Mouse (Mus musculus) forebrain, embryonic 13.5 days (tissue): ENCODE measurements around the gene Teddm1b. TPM values are rescaled to one million over a fixed set of nuclear protein-coding genes. Genes with fewer than 3 reads are reported as not detected.

Source experiments
- ATAC-seq: fragments of 200-750 bp; cut with Nextera tagmentation; 2 replicates; pipeline ENCODE4 v1.8.0; 2017
- H3K27ac ChIP-seq: fragments of 300-500 bp; sonication (generic); 2 replicates; pipeline ENCODE4 v1.5.1; 2015; ENCODE audit warnings: inconsistent platforms, mild to moderate bottlenecking, moderate library complexity
- H3K27me3 ChIP-seq: fragments of 300-500 bp; sonication (generic); 2 replicates; pipeline ENCODE4 v1.6.1; 2015; ENCODE audit warnings: mild to moderate bottlenecking, inconsistent platforms
- H3K36me3 ChIP-seq: fragments of 300-500 bp; sonication (generic); 2 replicates; pipeline ENCODE4 v1.6.1; 2015; ENCODE audit warnings: mild to moderate bottlenecking, inconsistent platforms; ENCODE audit not compliant: poor library complexity, severe bottlenecking
- H3K4me1 ChIP-seq: fragments of 300-500 bp; sonication (generic); 2 replicates; pipeline ENCODE4 v1.6.1; 2015; ENCODE audit warnings: inconsistent platforms
- H3K4me2 ChIP-seq: fragments of 300-500 bp; sonication (generic); 2 replicates; pipeline ENCODE4 v1.6.1; 2015; ENCODE audit warnings: inconsistent platforms, mild to moderate bottlenecking, moderate library complexity
- H3K4me3 ChIP-seq: fragments of 300-500 bp; sonication (generic); 2 replicates; pipeline ENCODE4 v1.5.1; 2015; ENCODE audit warnings: mild to moderate bottlenecking, inconsistent platforms
- H3K9ac ChIP-seq: fragments of 300-500 bp; sonication (generic); 2 replicates; pipeline ENCODE4 v1.6.1; 2015; ENCODE audit warnings: mild to moderate bottlenecking, inconsistent platforms
- H3K9me3 ChIP-seq: fragments of 300-500 bp; sonication (generic); replicated peaks from 2 replicates; pipeline ENCODE4 v1.6.1; 2016; ENCODE audit warnings: inconsistent platforms
- WGBS: fragments of 180-500 bp; shearing (Covaris S2); methylation state at CpG from one replicate; pipeline ENCODE4 v1.1.7; 2015; 5-methylcytosine and 5-hydroxymethylcytosine counted together
- polyA plus RNA-seq: library from polyadenylated mRNA; unstranded; fragments of >200 nt; fragmentation: Nextera tagmentation; extraction: Ambion mirVana; gene quantifications from 2 replicates; pipeline ENCODE4 v1.2.1, GENCODE M21; 2015

Teddm1b gene
- polyA plus RNA-seq, 1 experiment from 2014 or later, result 1.3 TPM

GRCm38 (mm10) chr1:153905884-153906283 lies 31.7 kb downstream of the Teddm1b start:
- Histone ChIP-seq H3K4me2 (no peak overlapping the region), H3K27ac (no peak overlapping the region), H3K9me3 (no peaks in the 10 kb centered on the region), H3K4me1 (peaks cover 29% of the 10 kb centered on the region), H3K27me3 (no peaks in the 10 kb centered on the region), H3K4me3 (no peak overlapping the region), H3K36me3 (peaks cover 81% of the 10 kb centered on the region), H3K9ac (no peak overlapping the region)
- WGBS, result 95% methylated on average over 3 of the region's 3 CpGs
- ATAC-seq, result no peak

GRCm38 (mm10) chr1:153908208-153908607 lies 34.1 kb downstream of the Teddm1b start:
- peaks cover 6% of the 10 kb centered on the region for H3K4me1 ChIP-seq
- no peak overlapping the region for H3K4me2 ChIP-seq
- no peaks in the 10 kb centered on the region for H3K27me3 ChIP-seq
- peaks cover 83% of the 10 kb centered on the region for H3K36me3 ChIP-seq
- H3K9me3 ChIP-seq, result no peaks in the 10 kb centered on the region
- no peak overlapping the region for H3K27ac ChIP-seq
- WGBS, result 51% methylated on average over 6 of the region's 6 CpGs
- no peak overlapping the region for H3K4me3 ChIP-seq
- ATAC-seq, result no peak
- no peak overlapping the region for H3K9ac ChIP-seq

- H3K36me3 ChIP-seq, result peaks cover 78% of the 10 kb centered on the region
- WGBS, result 90% methylated on average over 4 of the region's 4 CpGs
- no peak for ATAC-seq
Observed at GRCm38 (mm10) chr1:153908741-153909140, 34.6 kb downstream of the Teddm1b start.

GRCm38 (mm10) chr1:153909213-153909962 lies 35.2 kb downstream of the Teddm1b start:
- no peak overlapping the region for H3K27ac ChIP-seq
- peaks cover 72% of the 10 kb centered on the region for H3K36me3 ChIP-seq
- H3K4me2 ChIP-seq, result no peak overlapping the region
- 90% methylated on average over 10 of the region's 10 CpGs for WGBS
- H3K4me3 ChIP-seq, result no peak overlapping the region
- no peaks in the 10 kb centered on the region for H3K27me3 ChIP-seq
- no peak for ATAC-seq
- H3K9me3 ChIP-seq, result no peaks in the 10 kb centered on the region
- H3K9ac ChIP-seq, result no peak overlapping the region
- no peaks in the 10 kb centered on the region for H3K4me1 ChIP-seq

More at GRCm38 (mm10) chr1:153908741-153909140, 34.6 kb downstream of the Teddm1b start:
- no peaks in the 10 kb centered on the region for H3K27me3 ChIP-seq
- H3K9me3 ChIP-seq, result no peaks in the 10 kb centered on the region
- no peak overlapping the region for H3K27ac ChIP-seq
- no peak overlapping the region for H3K9ac ChIP-seq
- no peak overlapping the region for H3K4me3 ChIP-seq
- H3K4me2 ChIP-seq, result no peak overlapping the region
- H3K4me1 ChIP-seq, result peaks cover under 1% of the 10 kb centered on the region; the same call in 1 of the 2 replicates

- Histone ChIP-seq H3K9ac (no peak overlapping the region), H3K36me3 (peaks cover 66% of the 10 kb centered on the region), H3K27me3 (no peaks in the 10 kb centered on the region), H3K4me1 (no peaks in the 10 kb centered on the region), H3K9me3 (0 out of 2 replicates have a peak, but pooled peaks cover 4% of the 10 kb centered on the region), H3K4me2 (no peak overlapping the region), H3K27ac (no peak overlapping the region), H3K4me3 (no peak overlapping the region)
- WGBS, result 93% methylated on average over 9 of the region's 9 CpGs
- no peak for ATAC-seq
Observed at GRCm38 (mm10) chr1:153909963-153910291, 35.8 kb downstream of the Teddm1b start.

GRCm38 (mm10) chr1:153910423-153910822 lies 36.3 kb downstream of the Teddm1b start:
- Histone ChIP-seq H3K4me2 (no peak overlapping the region), H3K9ac (no peak overlapping the region), H3K9me3 (0 out of 2 replicates have a peak, but pooled peaks cover 4% of the 10 kb centered on the region), H3K4me1 (no peaks in the 10 kb centered on the region), H3K27me3 (no peaks in the 10 kb centered on the region), H3K27ac (no peak overlapping the region; the same call in 1 of the 2 replicates), H3K36me3 (peaks cover 61% of the 10 kb centered on the region), H3K4me3 (no peak overlapping the region)
- 93% methylated on average over 5 of the region's 5 CpGs for WGBS
- ATAC-seq, result no peak

GRCm38 (mm10) chr1:153911276-153911795 lies 37.2 kb downstream of the Teddm1b start:
- WGBS, result 92% methylated on average over 6 of the region's 6 CpGs
- H3K36me3 ChIP-seq, result peaks cover 52% of the 10 kb centered on the region

GRCm38 (mm10) chr1:153913869-153914268 lies 39.7 kb downstream of the Teddm1b start:
- Histone ChIP-seq H3K9me3 (0 out of 2 replicates have a peak, but pooled peaks cover 4% of the 10 kb centered on the region), H3K36me3 (peaks cover 27% of the 10 kb centered on the region), H3K4me1 (no peaks in the 10 kb centered on the region), H3K27me3 (no peaks in the 10 kb centered on the region), H3K9ac (no peak overlapping the region), H3K27ac (no peak overlapping the region), H3K4me2 (no peak overlapping the region), H3K4me3 (no peak overlapping the region)
- 87% methylated on average over 3 of the region's 3 CpGs for WGBS
- no peak for ATAC-seq

More at GRCm38 (mm10) chr1:153911276-153911795, 37.2 kb downstream of the Teddm1b start:
- Histone ChIP-seq H3K27me3 (no peaks in the 10 kb centered on the region), H3K27ac (no peak overlapping the region), H3K9ac (no peak overlapping the region), H3K4me3 (no peak overlapping the region), H3K4me2 (no peak overlapping the region), H3K9me3 (0 out of 2 replicates have a peak, but pooled peaks cover 4% of the 10 kb centered on the region), H3K4me1 (no peaks in the 10 kb centered on the region)
- no peak for ATAC-seq

GRCm38 (mm10) chr1:153918521-153919206 lies 44.5 kb downstream of the Teddm1b start:
- Histone ChIP-seq H3K4me3 (no peak overlapping the region), H3K9me3 (0 out of 2 replicates have a peak, but pooled peaks cover 4% of the 10 kb centered on the region), H3K4me2 (no peak overlapping the region), H3K36me3 (no peaks in the 10 kb centered on the region), H3K9ac (no peak overlapping the region), H3K27me3 (no peaks in the 10 kb centered on the region), H3K4me1 (no peaks in the 10 kb centered on the region), H3K27ac (no peak overlapping the region)
- WGBS, result 68% methylated on average over 3 of the region's 3 CpGs
- ATAC-seq, result no peak

GRCm38 (mm10) chr1:153921642-153922041 lies 47.5 kb downstream of the Teddm1b start:
- 90% methylated on average over 3 of the region's 3 CpGs for WGBS
- ATAC-seq, result no peak

GRCm38 (mm10) chr1:153922571-153923021 lies 48.5 kb downstream of the Teddm1b start:
- Histone ChIP-seq H3K4me1 (no peaks in the 10 kb centered on the region), H3K9ac (no peak overlapping the region), H3K9me3 (no peaks in the 10 kb centered on the region), H3K27ac (no peak overlapping the region), H3K36me3 (no peaks in the 10 kb centered on the region), H3K4me2 (no peak overlapping the region), H3K27me3 (no peaks in the 10 kb centered on the region), H3K4me3 (no peak overlapping the region)
- no peak for ATAC-seq
- WGBS, result 66% methylated on average over 5 of the region's 5 CpGs

More at GRCm38 (mm10) chr1:153921642-153922041, 47.5 kb downstream of the Teddm1b start:
- no peak overlapping the region for H3K27ac ChIP-seq
- no peaks in the 10 kb centered on the region for H3K27me3 ChIP-seq
- no peak overlapping the region for H3K4me3 ChIP-seq
- no peak overlapping the region for H3K9ac ChIP-seq
- no peaks in the 10 kb centered on the region for H3K9me3 ChIP-seq
- no peaks in the 10 kb centered on the region for H3K36me3 ChIP-seq
- no peaks in the 10 kb centered on the region for H3K4me1 ChIP-seq
- H3K4me2 ChIP-seq, result no peak overlapping the region
